Mouse (Mus musculus): ENCODE results near the gene Swap70. TPM values are rescaled to one million over a fixed set of nuclear protein-coding genes. Genes with fewer than 3 reads are reported as not detected.

Gene Swap70
- polyA plus RNA-seq, 1 experiment from 2014 or later: 40.6 TPM

- Histone ChIP-seq H3K4me1 (replicated peaks; ENCODE audit: control insufficient read depth, insufficient read depth, low read length) (peaks cover 14% of the 10 kb centered on the region), H3K4me3 (ENCODE audit: low read length) (no peak overlapping the region), H3K27ac (ENCODE audit: low read length) (no peak overlapping the region), H3K27me3 (ENCODE audit: control insufficient read depth, insufficient read depth, low read depth, low read length) (no peaks in the 10 kb centered on the region), H3K36me3 (ENCODE audit: control insufficient read depth, insufficient read depth, low read length) (no peaks in the 10 kb centered on the region), H3K9ac (ENCODE audit: low read length) (no peak overlapping the region), H3K4me2 (ENCODE audit: low read depth, low read length) (no peak overlapping the region), H3K9me3 (ENCODE audit: control insufficient read depth, low read length) (no peaks in the 10 kb centered on the region)
- ATAC-seq (ENCODE audit: low read depth): no peak
- WGBS: 79% methylated on average over 17 of the region's 17 CpGs
Measured at GRCm38 (mm10) chr7:110298739-110299410, 77.4 kb downstream of the Swap70 start.

- ATAC-seq (ENCODE audit: low read depth): no peak
- no peaks in the 10 kb centered on the region for H3K36me3 ChIP-seq (ENCODE audit: control insufficient read depth, insufficient read depth, low read length)
- no peak overlapping the region for H3K4me3 ChIP-seq (ENCODE audit: low read length)
- no peak overlapping the region for H3K27ac ChIP-seq (ENCODE audit: low read length)
- H3K9ac ChIP-seq (ENCODE audit: low read length): no peak overlapping the region
- WGBS: 62% methylated on average over 6 of the region's 6 CpGs
- H3K4me2 ChIP-seq (ENCODE audit: low read depth, low read length): no peak overlapping the region
- H3K27me3 ChIP-seq (ENCODE audit: control insufficient read depth, insufficient read depth, low read depth, low read length): no peaks in the 10 kb centered on the region
- peaks cover 2% of the 10 kb centered on the region; the same call in 1 of the 2 replicates for H3K4me1 ChIP-seq (replicated peaks; ENCODE audit: control insufficient read depth, insufficient read depth, low read length)
- H3K9me3 ChIP-seq (ENCODE audit: control insufficient read depth, low read length): no peaks in the 10 kb centered on the region
Measured at GRCm38 (mm10) chr7:110302886-110303285, 81.4 kb downstream of the Swap70 start.

GRCm38 (mm10) chr7:110305486-110305885 lies 84.0 kb downstream of the Swap70 start:
- H3K27me3 ChIP-seq (ENCODE audit: control insufficient read depth, insufficient read depth, low read depth, low read length): no peaks in the 10 kb centered on the region
- ATAC-seq (ENCODE audit: low read depth): no peak
- H3K9me3 ChIP-seq (ENCODE audit: control insufficient read depth, low read length): no peaks in the 10 kb centered on the region
- H3K4me3 ChIP-seq (ENCODE audit: low read length): no peak overlapping the region
- no peak overlapping the region for H3K27ac ChIP-seq (ENCODE audit: low read length)
- no peaks in the 10 kb centered on the region for H3K36me3 ChIP-seq (ENCODE audit: control insufficient read depth, insufficient read depth, low read length)
- H3K9ac ChIP-seq (ENCODE audit: low read length): no peak overlapping the region
- 84% methylated on average over 4 of the region's 4 CpGs for WGBS
- no peaks in the 10 kb centered on the region for H3K4me1 ChIP-seq (replicated peaks; ENCODE audit: control insufficient read depth, insufficient read depth, low read length)
- no peak overlapping the region for H3K4me2 ChIP-seq (ENCODE audit: low read depth, low read length)

GRCm38 (mm10) chr7:110306281-110306680 lies 84.8 kb downstream of the Swap70 start:
- WGBS: 66% methylated on average over 5 of the region's 5 CpGs
- Histone ChIP-seq H3K27ac (ENCODE audit: low read length) (no peak overlapping the region), H3K27me3 (ENCODE audit: control insufficient read depth, insufficient read depth, low read depth, low read length) (no peaks in the 10 kb centered on the region), H3K9ac (ENCODE audit: low read length) (no peak overlapping the region), H3K9me3 (ENCODE audit: control insufficient read depth, low read length) (no peaks in the 10 kb centered on the region), H3K36me3 (ENCODE audit: control insufficient read depth, insufficient read depth, low read length) (peaks cover 2% of the 10 kb centered on the region), H3K4me3 (ENCODE audit: low read length) (no peak overlapping the region), H3K4me2 (ENCODE audit: low read depth, low read length) (no peak overlapping the region), H3K4me1 (replicated peaks; ENCODE audit: control insufficient read depth, insufficient read depth, low read length) (no peaks in the 10 kb centered on the region)
- no peak for ATAC-seq (ENCODE audit: low read depth)

GRCm38 (mm10) chr7:110307741-110308140 lies 86.2 kb downstream of the Swap70 start:
- H3K4me3 ChIP-seq (ENCODE audit: low read length): no peak overlapping the region
- H3K4me2 ChIP-seq (ENCODE audit: low read depth, low read length): no peak overlapping the region
- no peaks in the 10 kb centered on the region for H3K4me1 ChIP-seq (replicated peaks; ENCODE audit: control insufficient read depth, insufficient read depth, low read length)
- H3K36me3 ChIP-seq (ENCODE audit: control insufficient read depth, insufficient read depth, low read length): peaks cover 15% of the 10 kb centered on the region
- no peaks in the 10 kb centered on the region for H3K27me3 ChIP-seq (ENCODE audit: control insufficient read depth, insufficient read depth, low read depth, low read length)
- 85% methylated on average over 11 of the region's 11 CpGs for WGBS
- ATAC-seq (ENCODE audit: low read depth): no peak
- H3K9me3 ChIP-seq (ENCODE audit: control insufficient read depth, low read length): no peaks in the 10 kb centered on the region
- H3K27ac ChIP-seq (ENCODE audit: low read length): no peak overlapping the region
- no peak overlapping the region for H3K9ac ChIP-seq (ENCODE audit: low read length)

- H3K36me3 ChIP-seq (ENCODE audit: control insufficient read depth, insufficient read depth, low read length): peaks cover 18% of the 10 kb centered on the region
- 91% methylated on average over 8 of the region's 8 CpGs for WGBS
- no peak overlapping the region for H3K4me2 ChIP-seq (ENCODE audit: low read depth, low read length)
- no peaks in the 10 kb centered on the region for H3K27me3 ChIP-seq (ENCODE audit: control insufficient read depth, insufficient read depth, low read depth, low read length)
- no peak overlapping the region for H3K9ac ChIP-seq (ENCODE audit: low read length)
- no peak for ATAC-seq (ENCODE audit: low read depth)
- no peaks in the 10 kb centered on the region for H3K9me3 ChIP-seq (ENCODE audit: control insufficient read depth, low read length)
- H3K4me3 ChIP-seq (ENCODE audit: low read length): no peak overlapping the region
- no peaks in the 10 kb centered on the region for H3K4me1 ChIP-seq (replicated peaks; ENCODE audit: control insufficient read depth, insufficient read depth, low read length)
- no peak overlapping the region for H3K27ac ChIP-seq (ENCODE audit: low read length)
Measured at GRCm38 (mm10) chr7:110309246-110309645, 87.7 kb downstream of the Swap70 start.

- Histone ChIP-seq H3K27me3 (ENCODE audit: control insufficient read depth, insufficient read depth, low read depth, low read length) (no peaks in the 10 kb centered on the region), H3K36me3 (ENCODE audit: control insufficient read depth, insufficient read depth, low read length) (peaks cover 31% of the 10 kb centered on the region), H3K4me2 (ENCODE audit: low read depth, low read length) (no peak overlapping the region), H3K4me3 (ENCODE audit: low read length) (no peak overlapping the region), H3K27ac (ENCODE audit: low read length) (no peak overlapping the region), H3K4me1 (replicated peaks; ENCODE audit: control insufficient read depth, insufficient read depth, low read length) (no peaks in the 10 kb centered on the region), H3K9ac (ENCODE audit: low read length) (no peak overlapping the region), H3K9me3 (ENCODE audit: control insufficient read depth, low read length) (no peaks in the 10 kb centered on the region; the same call in 1 of the 2 replicates)
- WGBS: 86% methylated on average over 9 of the region's 9 CpGs
- ATAC-seq (ENCODE audit: low read depth): no peak
Measured at GRCm38 (mm10) chr7:110313392-110314055, 92.0 kb downstream of the Swap70 start.

- Histone ChIP-seq H3K36me3 (ENCODE audit: control insufficient read depth, insufficient read depth, low read length) (peaks cover 36% of the 10 kb centered on the region), H3K4me1 (replicated peaks; ENCODE audit: control insufficient read depth, insufficient read depth, low read length) (no peaks in the 10 kb centered on the region), H3K4me2 (ENCODE audit: low read depth, low read length) (no peak overlapping the region), H3K27ac (ENCODE audit: low read length) (no peak overlapping the region), H3K9ac (ENCODE audit: low read length) (no peak overlapping the region), H3K9me3 (ENCODE audit: control insufficient read depth, low read length) (no peaks in the 10 kb centered on the region; the same call in 1 of the 2 replicates), H3K27me3 (ENCODE audit: control insufficient read depth, insufficient read depth, low read depth, low read length) (no peaks in the 10 kb centered on the region), H3K4me3 (ENCODE audit: low read length) (no peak overlapping the region)
- ATAC-seq (ENCODE audit: low read depth): no peak
- 90% methylated on average over 7 of the region's 7 CpGs for WGBS
Measured at GRCm38 (mm10) chr7:110314401-110314890, 92.9 kb downstream of the Swap70 start.

- WGBS: 71% methylated on average over 1 of the region's 1 CpGs
- no peak for ATAC-seq (ENCODE audit: low read depth)
- H3K27me3 ChIP-seq (ENCODE audit: control insufficient read depth, insufficient read depth, low read depth, low read length): no peaks in the 10 kb centered on the region
- H3K4me1 ChIP-seq (replicated peaks; ENCODE audit: control insufficient read depth, insufficient read depth, low read length): no peaks in the 10 kb centered on the region
- peaks cover 39% of the 10 kb centered on the region for H3K36me3 ChIP-seq (ENCODE audit: control insufficient read depth, insufficient read depth, low read length)
- no peak overlapping the region for H3K27ac ChIP-seq (ENCODE audit: low read length)
- no peak overlapping the region for H3K4me2 ChIP-seq (ENCODE audit: low read depth, low read length)
- H3K9ac ChIP-seq (ENCODE audit: low read length): no peak overlapping the region
- H3K4me3 ChIP-seq (ENCODE audit: low read length): no peak overlapping the region
- H3K9me3 ChIP-seq (ENCODE audit: control insufficient read depth, low read length): no peaks in the 10 kb centered on the region; the same call in 1 of the 2 replicates
Measured at GRCm38 (mm10) chr7:110315352-110315751, 93.8 kb downstream of the Swap70 start.
